Mouse (Mus musculus): ENCODE data around the gene Rab3c. TPM values are rescaled to one million over a fixed set of nuclear protein-coding genes. Genes with fewer than 3 reads are reported as not detected.

The Rab3c gene
- polyA plus RNA-seq, 1 experiment from 2014 or later, result 242 TPM

DNA sequence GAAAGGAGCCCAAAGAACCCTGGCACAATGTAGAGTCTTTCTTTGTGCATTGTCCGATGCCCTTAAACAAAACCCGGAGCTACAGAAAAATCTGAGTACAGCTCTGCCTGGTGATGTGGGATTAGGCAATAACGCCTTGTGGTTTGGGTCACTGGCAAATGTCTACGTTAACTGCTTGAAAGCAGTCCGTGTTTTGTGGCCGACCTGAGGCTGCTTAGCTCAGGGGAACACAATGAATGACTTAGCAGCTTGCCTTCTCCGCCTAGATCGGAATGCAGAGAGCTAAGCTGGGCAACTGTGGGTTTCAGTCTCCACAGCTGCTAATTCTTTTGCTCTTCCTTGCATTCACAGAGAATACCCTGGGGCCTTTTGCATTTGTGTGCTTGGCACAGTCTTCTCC lies 226.3 kb downstream of the Rab3c start:
- no peaks in the 10 kb centered on the region for H3K9me3 ChIP-seq (replicated peaks; ENCODE audit: control insufficient read depth, low read length, poor library complexity, severe bottlenecking)
- H3K4me1 ChIP-seq (ENCODE audit: control insufficient read depth, insufficient read depth, low read length), result no peaks in the 10 kb centered on the region
- WGBS, result 41% methylated on average over 8 of the region's 8 CpGs
- no peaks in the 10 kb centered on the region for H3K27me3 ChIP-seq (ENCODE audit: control insufficient read depth, insufficient read depth, low read depth, low read length)
- no peak for ATAC-seq
- H3K9ac ChIP-seq (ENCODE audit: low read depth, low read length), result no peak overlapping the region
- H3K36me3 ChIP-seq (ENCODE audit: control insufficient read depth, insufficient read depth, low read length), result no peaks in the 10 kb centered on the region
- no peak overlapping the region for H3K27ac ChIP-seq (ENCODE audit: low read length)
- H3K4me2 ChIP-seq (ENCODE audit: low read length), result no peak overlapping the region
- no peak overlapping the region for H3K4me3 ChIP-seq (ENCODE audit: low read depth, low read length)

DNA sequence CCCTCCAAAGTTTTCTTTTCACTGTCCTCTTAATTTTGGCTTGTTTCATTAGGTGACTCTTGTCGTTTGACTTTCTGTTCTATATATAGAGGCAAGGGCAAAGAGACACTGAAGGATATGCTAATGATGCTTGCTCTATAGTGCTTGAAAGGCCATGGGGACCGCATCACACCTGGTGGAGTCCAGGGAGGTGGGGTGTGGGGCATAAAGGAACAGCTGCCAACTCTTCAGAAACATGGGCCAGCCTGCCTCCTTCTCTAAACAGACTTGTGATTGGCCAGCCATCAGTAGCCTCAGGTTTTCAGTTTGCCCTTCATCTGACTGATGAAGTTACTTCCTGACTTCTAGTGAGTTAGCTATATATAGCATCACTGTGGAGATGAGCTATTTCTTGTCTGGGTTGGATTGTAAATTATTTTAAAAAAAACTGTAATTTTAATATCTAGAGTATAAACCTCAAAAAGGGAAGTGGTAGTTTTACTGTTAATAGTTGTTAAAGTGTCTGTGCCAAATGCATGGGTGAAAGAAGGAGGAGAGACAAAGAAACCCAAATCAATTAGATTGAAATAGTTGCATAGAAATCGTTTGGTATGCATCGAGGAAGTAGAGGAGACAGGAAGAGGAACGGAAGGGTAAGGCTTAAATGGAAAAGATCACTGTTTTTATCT lies 231.9 kb downstream of the Rab3c start:
- no peak overlapping the region for H3K27ac ChIP-seq (ENCODE audit: low read length)
- no peak overlapping the region for H3K9ac ChIP-seq (ENCODE audit: low read depth, low read length)
- no peaks in the 10 kb centered on the region for H3K9me3 ChIP-seq (replicated peaks; ENCODE audit: control insufficient read depth, low read length, poor library complexity, severe bottlenecking)
- H3K36me3 ChIP-seq (ENCODE audit: control insufficient read depth, insufficient read depth, low read length), result no peaks in the 10 kb centered on the region
- 70% methylated on average over 5 of the region's 5 CpGs for WGBS
- H3K4me1 ChIP-seq (ENCODE audit: control insufficient read depth, insufficient read depth, low read length), result no peaks in the 10 kb centered on the region
- no peak overlapping the region for H3K4me3 ChIP-seq (ENCODE audit: low read depth, low read length)
- H3K27me3 ChIP-seq (ENCODE audit: control insufficient read depth, insufficient read depth, low read depth, low read length), result no peaks in the 10 kb centered on the region
- H3K4me2 ChIP-seq (ENCODE audit: low read length), result no peak overlapping the region
- ATAC-seq, result no peak

DNA sequence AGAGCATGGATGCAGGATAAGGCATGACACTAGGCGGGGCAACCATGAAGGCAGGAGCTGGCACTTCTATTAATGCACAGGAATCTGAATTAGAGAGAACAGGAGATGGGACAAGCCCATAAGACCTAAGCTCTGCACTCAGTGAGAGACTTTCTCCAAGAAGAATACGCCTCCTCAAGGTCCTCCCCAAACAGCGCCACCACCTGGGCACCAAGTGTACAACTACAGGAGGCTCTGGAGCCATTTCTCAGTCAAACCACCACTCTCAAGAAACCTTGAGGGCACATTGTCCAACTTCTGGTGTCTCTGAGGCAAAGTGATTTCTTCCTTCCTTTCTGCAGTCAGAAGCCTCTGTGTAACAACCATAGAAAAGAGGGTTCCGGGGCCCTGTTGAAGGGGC lies 236.4 kb downstream of the Rab3c start:
- no peak for ATAC-seq
- H3K27ac ChIP-seq (ENCODE audit: low read length), result no peak overlapping the region
- H3K27me3 ChIP-seq (ENCODE audit: control insufficient read depth, insufficient read depth, low read depth, low read length), result no peaks in the 10 kb centered on the region
- no peaks in the 10 kb centered on the region for H3K4me1 ChIP-seq (ENCODE audit: control insufficient read depth, insufficient read depth, low read length)
- H3K4me3 ChIP-seq (ENCODE audit: low read depth, low read length), result no peak overlapping the region
- H3K9me3 ChIP-seq (replicated peaks; ENCODE audit: control insufficient read depth, low read length, poor library complexity, severe bottlenecking), result no peaks in the 10 kb centered on the region
- WGBS, result 70% methylated on average over 4 of the region's 4 CpGs
- H3K4me2 ChIP-seq (ENCODE audit: low read length), result no peak overlapping the region
- H3K9ac ChIP-seq (ENCODE audit: low read depth, low read length), result no peak overlapping the region
- H3K36me3 ChIP-seq (ENCODE audit: control insufficient read depth, insufficient read depth, low read length), result no peaks in the 10 kb centered on the region

DNA sequence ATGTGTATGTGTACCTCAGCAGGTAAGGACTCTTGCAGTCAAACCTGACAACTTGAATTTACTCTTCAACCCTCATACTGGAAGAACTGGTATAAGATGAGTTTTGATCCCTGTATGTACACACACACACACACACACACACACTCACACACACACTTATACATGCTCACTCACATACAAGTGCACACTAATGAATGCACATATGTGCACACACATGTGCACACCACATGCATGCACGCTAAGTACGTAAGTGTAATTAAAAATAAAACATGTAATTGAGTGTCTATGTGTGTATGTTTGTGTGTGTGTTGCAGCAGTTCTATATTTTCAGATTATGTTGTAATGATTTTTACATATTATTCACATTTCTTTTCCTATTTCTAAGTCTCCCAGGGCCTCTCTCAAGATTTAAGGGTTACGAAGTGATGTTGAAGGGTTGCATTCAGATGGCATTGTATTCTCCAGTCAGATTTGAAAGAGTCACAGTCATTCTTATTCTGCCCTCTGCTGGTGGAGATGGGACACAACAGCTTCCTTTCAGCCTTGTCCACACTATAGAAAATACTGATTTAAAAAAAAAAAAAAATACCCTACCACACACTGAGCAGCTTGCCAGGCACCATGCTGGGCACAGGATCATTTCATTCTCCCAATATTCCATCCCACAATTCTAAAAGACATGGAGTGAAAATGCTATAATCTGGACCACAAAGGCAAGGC lies 240.9 kb downstream of the Rab3c start:
- Histone ChIP-seq H3K27ac (ENCODE audit: low read length) (no peak overlapping the region), H3K9ac (ENCODE audit: low read depth, low read length) (no peak overlapping the region), H3K36me3 (ENCODE audit: control insufficient read depth, insufficient read depth, low read length) (no peaks in the 10 kb centered on the region), H3K27me3 (ENCODE audit: control insufficient read depth, insufficient read depth, low read depth, low read length) (no peaks in the 10 kb centered on the region), H3K4me2 (ENCODE audit: low read length) (no peak overlapping the region), H3K4me1 (ENCODE audit: control insufficient read depth, insufficient read depth, low read length) (no peaks in the 10 kb centered on the region), H3K4me3 (ENCODE audit: low read depth, low read length) (no peak overlapping the region), H3K9me3 (replicated peaks; ENCODE audit: control insufficient read depth, low read length, poor library complexity, severe bottlenecking) (no peaks in the 10 kb centered on the region)
- ATAC-seq, result peak; percentile 28; the same call in 1 of the 2 replicates
- WGBS, result 76% methylated on average over 3 of the region's 3 CpGs

DNA sequence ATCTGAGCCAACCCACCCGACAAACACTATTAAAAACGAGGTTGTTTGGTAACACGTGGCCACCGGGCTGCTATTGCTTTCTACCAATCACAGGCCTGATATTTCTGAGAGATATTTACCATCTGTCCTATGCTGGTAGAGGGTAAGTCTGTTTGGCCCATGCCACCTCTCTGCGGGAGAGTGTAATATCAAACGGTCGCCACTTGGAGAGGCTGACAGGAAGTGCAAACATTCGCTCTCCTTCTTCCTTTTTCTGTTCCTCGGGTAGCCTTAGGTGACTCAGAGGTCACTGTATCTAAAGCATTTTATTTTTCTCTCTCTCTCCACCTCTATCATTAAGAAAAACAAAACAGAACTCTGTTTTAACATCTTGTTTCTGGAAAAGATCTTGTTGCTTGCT lies 241.6 kb downstream of the Rab3c start:
- 87% methylated on average over 9 of the region's 9 CpGs for WGBS
- H3K36me3 ChIP-seq (ENCODE audit: control insufficient read depth, insufficient read depth, low read length), result no peaks in the 10 kb centered on the region
- no peak overlapping the region for H3K4me3 ChIP-seq (ENCODE audit: low read depth, low read length)
- H3K9ac ChIP-seq (ENCODE audit: low read depth, low read length), result no peak overlapping the region
- no peak for ATAC-seq
- H3K4me1 ChIP-seq (ENCODE audit: control insufficient read depth, insufficient read depth, low read length), result no peaks in the 10 kb centered on the region
- no peak overlapping the region for H3K4me2 ChIP-seq (ENCODE audit: low read length)
- no peaks in the 10 kb centered on the region for H3K27me3 ChIP-seq (ENCODE audit: control insufficient read depth, insufficient read depth, low read depth, low read length)
- no peaks in the 10 kb centered on the region for H3K9me3 ChIP-seq (replicated peaks; ENCODE audit: control insufficient read depth, low read length, poor library complexity, severe bottlenecking)
- no peak overlapping the region for H3K27ac ChIP-seq (ENCODE audit: low read length)

DNA sequence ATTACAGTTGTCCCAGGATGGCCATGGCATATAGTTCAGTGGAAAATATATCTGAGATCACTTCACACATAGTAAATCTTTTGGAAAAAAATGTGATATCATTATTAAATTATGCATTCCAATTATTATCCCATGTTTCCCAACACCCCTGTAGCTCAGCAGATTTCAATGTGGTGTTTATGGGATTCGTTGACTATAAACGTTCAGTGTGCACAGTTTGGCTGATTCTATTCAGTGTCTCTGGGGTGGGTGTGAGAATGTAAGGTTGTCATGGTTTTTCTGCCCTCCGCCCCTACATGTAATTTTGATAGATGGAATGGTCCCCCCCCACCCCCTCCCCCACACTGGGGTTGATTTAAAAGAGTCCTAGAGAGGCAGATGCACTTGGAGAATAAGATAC lies 242.3 kb downstream of the Rab3c start:
- no peak overlapping the region for H3K4me3 ChIP-seq (ENCODE audit: low read depth, low read length)
- H3K36me3 ChIP-seq (ENCODE audit: control insufficient read depth, insufficient read depth, low read length), result no peaks in the 10 kb centered on the region
- H3K27me3 ChIP-seq (ENCODE audit: control insufficient read depth, insufficient read depth, low read depth, low read length), result no peaks in the 10 kb centered on the region
- no peaks in the 10 kb centered on the region for H3K9me3 ChIP-seq (replicated peaks; ENCODE audit: control insufficient read depth, low read length, poor library complexity, severe bottlenecking)
- 92% methylated on average over 3 of the region's 3 CpGs for WGBS
- no peak overlapping the region for H3K9ac ChIP-seq (ENCODE audit: low read depth, low read length)
- no peak overlapping the region for H3K27ac ChIP-seq (ENCODE audit: low read length)
- no peak for ATAC-seq
- no peak overlapping the region for H3K4me2 ChIP-seq (ENCODE audit: low read length)
- no peaks in the 10 kb centered on the region for H3K4me1 ChIP-seq (ENCODE audit: control insufficient read depth, insufficient read depth, low read length)

DNA sequence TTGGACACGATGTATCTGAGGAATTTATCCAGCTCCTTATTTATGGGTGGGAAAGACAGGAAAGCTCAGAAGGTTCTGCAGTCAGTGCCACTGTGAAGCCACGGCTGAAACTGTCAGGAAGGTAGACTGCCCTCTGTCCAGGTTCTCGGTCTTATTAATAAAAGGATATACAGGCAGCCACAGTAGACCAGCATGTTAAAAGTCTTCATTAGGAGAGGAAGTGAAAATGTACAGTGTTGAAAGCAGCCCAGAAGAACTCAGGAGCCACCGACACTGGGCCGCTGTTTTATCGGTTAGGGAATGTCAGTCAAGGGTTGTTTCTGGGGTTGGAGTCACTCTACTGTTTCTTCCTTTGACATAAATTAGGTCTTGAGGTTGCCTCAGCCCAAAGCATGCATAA lies 245.9 kb downstream of the Rab3c start:
- Histone ChIP-seq H3K9ac (ENCODE audit: low read depth, low read length) (no peak overlapping the region), H3K4me3 (ENCODE audit: low read depth, low read length) (no peak overlapping the region), H3K36me3 (ENCODE audit: control insufficient read depth, insufficient read depth, low read length) (no peaks in the 10 kb centered on the region), H3K4me2 (ENCODE audit: low read length) (no peak overlapping the region), H3K9me3 (replicated peaks; ENCODE audit: control insufficient read depth, low read length, poor library complexity, severe bottlenecking) (no peaks in the 10 kb centered on the region), H3K27me3 (ENCODE audit: control insufficient read depth, insufficient read depth, low read depth, low read length) (no peaks in the 10 kb centered on the region), H3K27ac (ENCODE audit: low read length) (no peak overlapping the region), H3K4me1 (ENCODE audit: control insufficient read depth, insufficient read depth, low read length) (no peaks in the 10 kb centered on the region)
- no peak for ATAC-seq
- 85% methylated on average over 6 of the region's 6 CpGs for WGBS

DNA sequence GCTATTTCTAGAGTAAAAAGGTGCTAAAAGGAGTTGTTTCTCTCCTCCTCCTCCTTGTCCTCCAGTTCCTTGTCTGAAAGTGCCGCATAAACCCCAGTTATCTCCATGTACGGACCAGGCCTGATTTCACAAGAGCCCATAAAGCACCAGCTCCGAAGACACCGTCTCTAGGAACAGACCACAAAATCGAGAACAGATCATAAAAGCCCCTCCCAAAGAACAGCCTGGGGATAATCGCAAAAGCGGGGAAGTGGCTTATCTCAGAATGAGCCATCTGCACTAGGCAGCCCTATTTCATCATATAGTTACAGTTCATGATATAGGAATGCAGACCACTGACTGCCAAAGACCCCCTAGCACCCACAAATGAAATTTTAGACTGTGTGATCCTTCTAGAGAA lies 246.8 kb downstream of the Rab3c start:
- 89% methylated on average over 7 of the region's 7 CpGs for WGBS
- Histone ChIP-seq H3K4me1 (ENCODE audit: control insufficient read depth, insufficient read depth, low read length) (no peaks in the 10 kb centered on the region), H3K36me3 (ENCODE audit: control insufficient read depth, insufficient read depth, low read length) (no peaks in the 10 kb centered on the region), H3K27me3 (ENCODE audit: control insufficient read depth, insufficient read depth, low read depth, low read length) (no peaks in the 10 kb centered on the region), H3K9ac (ENCODE audit: low read depth, low read length) (no peak overlapping the region), H3K9me3 (replicated peaks; ENCODE audit: control insufficient read depth, low read length, poor library complexity, severe bottlenecking) (no peaks in the 10 kb centered on the region), H3K4me2 (ENCODE audit: low read length) (no peak overlapping the region), H3K27ac (ENCODE audit: low read length) (no peak overlapping the region), H3K4me3 (ENCODE audit: low read depth, low read length) (no peak overlapping the region)
- no peak for ATAC-seq

DNA sequence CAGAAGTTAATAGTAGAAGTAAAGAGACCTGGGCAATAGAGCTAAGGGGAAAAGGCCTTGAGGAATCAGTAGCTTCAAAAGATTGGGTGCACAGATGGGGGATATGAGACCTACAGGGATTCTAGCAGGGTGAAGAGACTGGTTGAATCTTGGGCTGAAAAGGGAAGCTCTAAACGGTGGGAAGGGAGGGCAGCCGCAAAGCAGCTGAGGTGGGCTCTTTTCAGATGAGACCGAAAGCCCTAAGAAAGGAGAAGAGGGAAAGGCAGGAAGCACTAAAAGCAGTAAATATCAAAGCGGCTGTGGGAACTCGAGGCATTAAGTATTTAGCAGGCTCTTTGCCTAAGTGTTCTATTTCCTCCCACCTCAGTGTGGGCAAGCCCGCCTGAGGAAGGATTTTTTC lies 248.9 kb downstream of the Rab3c start:
- H3K27me3 ChIP-seq (ENCODE audit: control insufficient read depth, insufficient read depth, low read depth, low read length), result no peaks in the 10 kb centered on the region
- no peaks in the 10 kb centered on the region for H3K4me1 ChIP-seq (ENCODE audit: control insufficient read depth, insufficient read depth, low read length)
- no peak overlapping the region for H3K4me3 ChIP-seq (ENCODE audit: low read depth, low read length)
- H3K27ac ChIP-seq (ENCODE audit: low read length), result no peak overlapping the region
- H3K36me3 ChIP-seq (ENCODE audit: control insufficient read depth, insufficient read depth, low read length), result no peaks in the 10 kb centered on the region
- H3K9me3 ChIP-seq (replicated peaks; ENCODE audit: control insufficient read depth, low read length, poor library complexity, severe bottlenecking), result no peaks in the 10 kb centered on the region
- no peak overlapping the region for H3K9ac ChIP-seq (ENCODE audit: low read depth, low read length)
- H3K4me2 ChIP-seq (ENCODE audit: low read length), result no peak overlapping the region
- WGBS, result 45% methylated on average over 6 of the region's 6 CpGs
- ATAC-seq, result no peak

Measured in midbrain, embryonic 16.5 days (tissue).